Mouse (Mus musculus) heart, embryonic 11.5 days (tissue): Measurements from ENCODE around the gene Gnb2. TPM values are rescaled to one million over a fixed set of nuclear protein-coding genes. Genes with fewer than 3 reads are reported as not detected.
A peak's percentile ranks its signal among the peaks of the same experiment; 100 is the strongest.

Experiments
- ATAC-seq: fragments of 200-750 bp; cut with Nextera tagmentation; replicated peaks from 2 replicates; pipeline ENCODE4 v1.8.0; 2017; ENCODE audit warnings: moderate library complexity; ENCODE audit not compliant: insufficient number of reproducible peaks, low FRiP score, low TSS enrichment
- H3K27ac ChIP-seq: fragments of 300-500 bp; sonication (generic); 2 replicates; pipeline ENCODE4 v1.5.1; 2014; ENCODE audit warnings: mild to moderate bottlenecking, low read depth, low read length
- H3K27me3 ChIP-seq: fragments of 300-500 bp; sonication (generic); 2 replicates; pipeline ENCODE4 v1.6.1; 2014; ENCODE audit warnings: mild to moderate bottlenecking, low read length, mixed read lengths; ENCODE audit not compliant: control insufficient read depth, insufficient read depth
- H3K36me3 ChIP-seq: fragments of 300-500 bp; sonication (generic); 2 replicates; pipeline ENCODE4 v1.6.1; 2014; ENCODE audit warnings: mild to moderate bottlenecking, low read length, moderate library complexity, mixed read lengths; ENCODE audit not compliant: control insufficient read depth, insufficient read depth
- H3K4me1 ChIP-seq: fragments of 300-500 bp; sonication (generic); 2 replicates; pipeline ENCODE4 v1.6.1; 2014; ENCODE audit warnings: low read length; ENCODE audit not compliant: control insufficient read depth, insufficient read depth
- H3K4me2 ChIP-seq: fragments of 300-500 bp; sonication (generic); 2 replicates; pipeline ENCODE4 v1.6.1; 2014; ENCODE audit warnings: mild to moderate bottlenecking, moderate library complexity
- H3K4me3 ChIP-seq: fragments of 300-500 bp; sonication (generic); 2 replicates; pipeline ENCODE4 v1.5.1; 2014; ENCODE audit warnings: low read depth, low read length
- H3K9ac ChIP-seq: fragments of 300-500 bp; sonication (generic); 2 replicates; pipeline ENCODE4 v1.6.1; 2014; ENCODE audit warnings: mild to moderate bottlenecking, low read depth, low read length, moderate library complexity
- H3K9me3 ChIP-seq: fragments of 300-500 bp; sonication (generic); replicated peaks from 2 replicates; pipeline ENCODE4 v1.6.1; 2016; ENCODE audit warnings: low read length; ENCODE audit not compliant: control insufficient read depth
- WGBS: fragments of 180-500 bp; shearing (Covaris S2); extraction: QIAGEN DNeasy Blood & Tissue Kit; methylation state at CpG from one replicate; pipeline ENCODE4 v1.1.7; 2014; ENCODE audit not compliant: insufficient replicate concordance; 5-methylcytosine and 5-hydroxymethylcytosine counted together
- polyA plus RNA-seq: library from polyadenylated mRNA; unstranded; fragments of >200 nt; fragmentation: Nextera tagmentation; extraction: Ambion mirVana; gene quantifications from 2 replicates; pipeline ENCODE4 v1.2.1, GENCODE M21; 2014

Gnb2 gene
- polyA plus RNA-seq, 1 experiment from 2014 or later = 318 TPM

DNA sequence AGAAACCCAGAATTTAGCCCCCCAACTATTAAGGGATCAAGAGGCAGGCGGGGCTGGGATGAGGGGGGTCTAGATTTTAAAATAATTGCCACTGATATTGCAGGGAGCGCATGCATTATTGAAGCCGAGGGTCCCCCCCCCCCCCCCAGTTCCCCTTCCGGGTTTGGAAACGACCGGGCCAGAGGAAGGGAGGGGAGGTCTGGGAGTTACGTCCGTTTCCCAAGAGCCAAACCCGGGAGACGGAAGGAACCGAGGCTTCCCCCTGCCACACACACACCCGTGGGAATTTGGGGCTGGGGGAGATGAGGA, 548 bp downstream of the Gnb2 start:
- Histone ChIP-seq H3K27ac (peak overlapping the region; percentile 41), H3K4me2 (peak overlapping the region; percentile 99), H3K4me3 (peak overlapping the region; percentile 75), H3K9me3 (no peaks in the 10 kb centered on the region), H3K4me1 (peaks cover 3% of the 10 kb centered on the region; the same call in 1 of the 2 replicates), H3K36me3 (peaks cover 21% of the 10 kb centered on the region), H3K9ac (peak overlapping the region; percentile 72), H3K27me3 (no peaks in the 10 kb centered on the region)
- 0% methylated on average over 10 of the region's 12 CpGs for WGBS
- peak; percentile 4; the same call in 1 of the 2 replicates for ATAC-seq

DNA sequence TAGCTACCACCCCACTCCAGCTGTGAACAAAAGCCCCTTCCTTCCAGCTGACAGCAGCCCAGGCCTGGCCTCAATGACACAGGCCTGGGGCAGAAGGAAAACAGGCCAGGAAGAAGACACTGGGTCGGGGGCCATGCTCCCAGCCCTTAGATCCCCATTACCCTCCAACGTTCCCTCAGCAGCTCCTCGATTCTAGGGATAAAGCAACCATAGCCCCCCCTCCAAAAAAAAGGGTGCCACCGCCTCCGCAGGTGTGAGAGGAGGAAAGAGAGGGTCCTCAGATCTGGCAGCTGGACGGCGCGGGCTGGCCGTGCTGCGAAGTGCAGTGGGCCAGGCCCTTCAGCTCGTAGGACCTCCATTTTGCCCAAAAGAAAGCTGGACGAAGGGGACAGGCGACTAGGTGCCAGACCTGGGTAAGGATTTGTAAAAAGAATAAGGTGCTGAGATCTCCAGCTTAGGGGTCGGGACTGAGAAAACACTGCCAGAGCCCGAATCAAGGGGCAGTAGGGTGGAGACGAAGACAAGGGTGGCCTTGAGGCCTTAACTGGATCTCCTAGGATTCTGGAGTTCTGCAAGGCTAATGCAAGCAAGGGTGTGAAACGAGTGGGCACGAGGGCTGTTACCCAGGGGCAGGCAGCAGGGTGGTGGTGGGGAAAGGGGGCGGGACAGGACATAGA, 1.0 kb downstream of the Gnb2 start:
- Histone ChIP-seq H3K4me1 (peaks cover 7% of the 10 kb centered on the region; the same call in 1 of the 2 replicates), H3K27me3 (no peaks in the 10 kb centered on the region), H3K9ac (peak overlapping the region; percentile 72), H3K36me3 (peaks cover 25% of the 10 kb centered on the region), H3K4me2 (peak overlapping the region; percentile 99), H3K4me3 (peak overlapping the region; percentile 75), H3K27ac (peak overlapping the region; percentile 41), H3K9me3 (no peaks in the 10 kb centered on the region)
- under 1% methylated on average over 19 of the region's 19 CpGs for WGBS
- no peak for ATAC-seq

DNA sequence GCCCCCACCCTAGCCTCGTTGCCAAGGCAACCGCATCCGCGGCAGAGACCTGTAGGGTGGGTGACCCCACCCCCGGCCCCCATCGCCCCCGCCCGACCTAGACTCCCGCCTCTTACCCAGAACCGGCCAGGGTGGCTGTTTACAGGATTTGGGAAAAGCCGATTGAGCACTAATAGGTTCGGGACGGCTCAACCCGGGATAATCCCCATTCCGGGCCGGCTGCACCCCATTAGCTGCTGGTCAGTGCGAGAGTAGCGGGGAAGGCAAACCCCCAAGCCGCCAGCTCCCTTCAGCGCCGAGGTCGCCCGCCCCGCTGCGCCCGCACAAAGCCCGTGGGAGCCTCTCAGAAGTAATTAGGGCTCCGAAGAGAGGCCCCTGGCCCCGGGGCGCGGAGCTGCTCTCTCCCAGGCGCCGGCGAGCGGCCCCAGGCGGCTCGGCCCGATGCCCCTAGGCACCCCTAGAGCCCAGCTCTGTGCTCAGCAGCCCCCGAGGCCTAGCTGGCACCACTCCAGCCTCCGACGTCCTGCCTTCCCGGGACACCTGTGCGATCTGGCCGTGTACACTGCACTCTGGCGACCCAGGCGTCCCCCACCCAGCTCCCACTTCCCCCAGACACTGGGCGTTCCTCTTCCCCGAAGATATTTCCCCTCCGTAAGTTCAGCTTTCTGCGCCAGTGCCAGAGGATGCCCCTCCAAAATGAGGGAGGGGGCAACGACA, 1.7 kb downstream of the Gnb2 start:
- 0 out of 2 replicates have a peak, but pooled peaks have one; percentile 0 for ATAC-seq
- no peaks in the 10 kb centered on the region for H3K9me3 ChIP-seq
- peaks cover 25% of the 10 kb centered on the region for H3K36me3 ChIP-seq
- peak overlapping the region; percentile 41 for H3K27ac ChIP-seq
- H3K9ac ChIP-seq = peak overlapping the region; percentile 72
- WGBS = under 1% methylated on average over 51 of the region's 51 CpGs
- H3K4me1 ChIP-seq = peaks cover 7% of the 10 kb centered on the region; the same call in 1 of the 2 replicates
- H3K4me3 ChIP-seq = peak overlapping the region; percentile 75
- H3K4me2 ChIP-seq = peak overlapping the region; percentile 99
- no peaks in the 10 kb centered on the region for H3K27me3 ChIP-seq

DNA sequence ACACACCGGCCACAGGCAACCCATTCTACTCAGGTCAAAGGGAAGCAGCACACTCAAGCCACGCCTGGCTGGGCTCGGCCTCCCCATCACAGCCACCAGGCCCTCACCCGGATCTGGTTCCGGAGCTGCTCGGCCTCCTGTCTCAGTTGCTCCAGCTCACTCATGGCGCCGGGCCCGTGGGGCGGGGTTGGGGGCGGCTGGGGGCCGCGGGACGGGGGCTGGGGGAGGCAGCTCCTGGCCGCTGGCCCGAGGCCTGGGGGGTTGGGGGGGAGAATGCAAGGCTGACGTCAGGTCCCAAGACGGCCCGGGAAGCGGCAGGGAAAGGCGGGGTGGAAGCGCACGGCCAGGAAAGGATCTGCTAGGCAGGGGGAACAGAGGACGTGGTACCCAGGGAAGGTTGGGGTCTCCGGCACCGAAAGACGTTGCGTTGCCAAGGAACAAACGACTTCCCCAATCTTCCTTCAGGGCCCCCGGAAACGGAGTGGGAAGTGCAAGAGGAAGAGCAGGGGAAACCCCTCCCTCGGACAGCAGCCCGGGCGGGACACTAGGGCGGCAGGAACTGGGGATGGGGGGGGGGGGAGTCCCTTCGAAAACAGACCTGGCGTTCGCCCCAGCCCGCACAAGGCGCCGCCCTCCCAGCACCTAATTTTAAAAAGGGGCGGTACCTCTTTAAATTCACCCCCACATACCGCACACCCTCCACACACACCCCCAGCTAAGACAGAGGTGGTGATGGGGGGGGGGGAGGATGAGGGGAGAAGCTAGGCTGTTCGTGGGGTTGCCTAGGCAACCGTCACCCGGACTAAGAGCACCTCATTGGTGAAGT, 2.5 kb downstream of the Gnb2 start:
- ATAC-seq = peak; percentile 24; the same call in 1 of the 2 replicates
- H3K36me3 ChIP-seq = peaks cover 25% of the 10 kb centered on the region
- peak overlapping the region; percentile 72 for H3K9ac ChIP-seq
- H3K27ac ChIP-seq = peak overlapping the region; percentile 41
- peak overlapping the region; percentile 99 for H3K4me2 ChIP-seq
- no peaks in the 10 kb centered on the region for H3K9me3 ChIP-seq
- H3K4me1 ChIP-seq = peaks cover 10% of the 10 kb centered on the region; the same call in 1 of the 2 replicates
- WGBS = 1% methylated on average over 40 of the region's 46 CpGs
- H3K27me3 ChIP-seq = no peaks in the 10 kb centered on the region
- H3K4me3 ChIP-seq = peak overlapping the region; percentile 75

DNA sequence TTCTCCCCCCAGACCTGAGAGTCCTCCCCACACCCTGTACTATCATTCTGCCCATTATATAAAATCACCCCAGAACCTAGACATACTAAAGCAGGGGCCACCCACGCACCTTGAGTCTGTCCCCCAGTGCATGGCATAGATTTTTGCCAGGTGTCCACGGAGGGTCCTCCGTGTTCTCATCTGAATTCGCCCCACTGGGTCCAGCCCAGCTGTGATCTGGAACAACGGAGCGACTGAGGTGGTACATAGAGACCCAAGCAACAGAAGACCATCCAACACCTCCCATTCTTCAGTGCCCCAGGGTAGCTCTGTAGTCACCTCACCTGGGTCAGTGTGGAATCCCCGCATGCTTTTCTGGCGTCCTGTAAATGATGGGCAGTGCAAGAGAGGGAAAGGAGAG, 3.2 kb downstream of the Gnb2 start:
- Histone ChIP-seq H3K4me2 (peak overlapping the region; percentile 99), H3K36me3 (peaks cover 32% of the 10 kb centered on the region), H3K27ac (peak overlapping the region; percentile 41), H3K4me1 (peaks cover 10% of the 10 kb centered on the region; the same call in 1 of the 2 replicates), H3K9ac (peak overlapping the region; percentile 72), H3K9me3 (no peaks in the 10 kb centered on the region), H3K27me3 (no peaks in the 10 kb centered on the region), H3K4me3 (peak overlapping the region; percentile 75)
- no peak for ATAC-seq
- 80% methylated on average over 8 of the region's 8 CpGs for WGBS

DNA sequence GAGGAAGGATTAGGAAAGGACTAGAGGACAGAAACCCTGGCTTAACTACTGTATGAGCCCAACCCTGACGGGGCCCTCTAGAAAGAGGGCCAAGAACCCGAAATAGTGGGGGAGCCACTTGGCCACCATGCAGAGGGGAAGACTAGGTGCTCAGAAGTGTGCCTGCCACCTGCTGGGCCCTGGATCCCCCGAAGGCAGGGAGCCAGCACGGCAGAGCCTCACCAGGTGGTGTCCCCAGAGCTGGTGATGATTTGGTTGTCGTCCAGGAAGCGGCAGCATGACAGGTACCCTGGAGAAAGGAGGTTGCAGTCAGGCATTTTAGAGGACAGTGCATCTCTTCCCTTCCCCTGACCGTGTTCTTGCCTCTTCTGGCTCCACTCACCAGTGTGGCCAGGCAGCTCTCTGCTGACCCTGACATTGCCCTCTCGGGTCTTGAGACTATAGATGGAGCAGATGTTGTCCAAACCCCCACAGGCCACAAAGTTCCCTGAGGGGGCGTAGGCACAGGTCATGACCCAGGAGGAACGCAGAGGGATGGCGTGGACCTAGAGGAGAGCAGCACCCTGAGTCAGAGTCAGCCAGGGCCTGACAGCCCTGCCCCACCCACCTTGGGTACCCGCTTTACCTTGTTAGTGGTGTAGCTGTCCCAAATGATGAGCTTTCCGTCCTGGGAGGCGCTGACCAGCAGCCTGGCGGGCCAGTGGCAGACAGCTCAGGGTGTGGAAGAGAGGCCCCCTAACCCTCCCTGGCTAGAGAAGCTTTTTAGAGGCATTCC, 3.9 kb downstream of the Gnb2 start:
- Histone ChIP-seq H3K27ac (no peak overlapping the region; the same call in 1 of the 2 replicates), H3K4me1 (peaks cover 10% of the 10 kb centered on the region; the same call in 1 of the 2 replicates), H3K9ac (no peak overlapping the region), H3K4me3 (peak overlapping the region; percentile 10; the same call in 1 of the 2 replicates), H3K27me3 (no peaks in the 10 kb centered on the region), H3K9me3 (no peaks in the 10 kb centered on the region), H3K4me2 (no peak overlapping the region), H3K36me3 (peaks cover 38% of the 10 kb centered on the region)
- WGBS = 79% methylated on average over 15 of the region's 15 CpGs
- no peak for ATAC-seq

DNA sequence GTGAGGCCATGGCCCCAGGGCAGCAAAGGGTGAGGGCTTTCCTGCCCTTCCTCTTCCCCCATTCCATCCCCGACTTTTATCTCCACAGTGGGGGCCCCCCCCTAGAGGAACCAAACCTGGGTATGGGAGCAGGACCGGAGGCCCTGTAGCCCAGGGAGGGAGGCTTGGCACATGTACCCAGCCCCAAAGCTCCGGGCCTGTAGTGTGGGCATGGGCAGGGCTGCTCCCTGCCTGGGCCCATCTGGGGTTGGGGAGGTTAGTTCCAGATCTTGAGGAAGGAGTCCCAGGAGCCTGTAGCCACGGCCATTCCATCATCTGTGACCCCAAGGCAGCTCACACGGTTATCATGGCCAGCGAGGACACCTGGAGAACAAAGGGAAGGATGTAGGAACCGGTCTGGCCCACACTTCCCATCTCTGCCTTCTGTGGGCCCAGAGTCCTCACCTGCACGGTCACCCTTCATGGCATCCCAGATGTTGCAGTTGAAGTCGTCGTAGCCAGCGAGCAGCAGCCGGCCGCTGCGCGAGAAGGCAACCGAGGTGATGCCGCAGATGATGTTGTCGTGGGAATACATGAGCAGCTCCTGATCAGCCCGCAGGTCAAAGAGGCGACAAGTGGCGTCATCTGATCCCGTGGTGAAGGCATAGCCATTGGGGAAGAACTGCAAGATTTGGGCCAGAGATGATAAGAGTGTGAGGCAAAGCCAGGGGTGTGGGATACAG, 4.9 kb downstream of the Gnb2 start:
- H3K4me2 ChIP-seq = no peak overlapping the region
- H3K27ac ChIP-seq = no peak overlapping the region
- peak overlapping the region; percentile 10; the same call in 1 of the 2 replicates for H3K9ac ChIP-seq
- no peak for ATAC-seq
- H3K4me3 ChIP-seq = no peak overlapping the region
- no peaks in the 10 kb centered on the region for H3K27me3 ChIP-seq
- H3K4me1 ChIP-seq = peaks cover 10% of the 10 kb centered on the region; the same call in 1 of the 2 replicates
- WGBS = 82% methylated on average over 22 of the region's 22 CpGs
- H3K9me3 ChIP-seq = no peaks in the 10 kb centered on the region
- peaks cover 48% of the 10 kb centered on the region for H3K36me3 ChIP-seq
